Mouse (Mus musculus) heart, adult 8-10 months (tissue): ENCODE measurements at regions not wholly inside any gene's neighbourhood (a gene's known extent, or its start where the extent isn't known, plus 50 kb on each side); places are given as distances from the start of the nearest gene placed in this dataset.
A peak's percentile ranks its signal among the peaks of the same experiment; 100 is the strongest.

Source experiments
- DNase-seq: peaks from one replicate; pipeline ENCODE4 v3.0.0; 2022; ENCODE audit warnings: low spot score

DNA sequence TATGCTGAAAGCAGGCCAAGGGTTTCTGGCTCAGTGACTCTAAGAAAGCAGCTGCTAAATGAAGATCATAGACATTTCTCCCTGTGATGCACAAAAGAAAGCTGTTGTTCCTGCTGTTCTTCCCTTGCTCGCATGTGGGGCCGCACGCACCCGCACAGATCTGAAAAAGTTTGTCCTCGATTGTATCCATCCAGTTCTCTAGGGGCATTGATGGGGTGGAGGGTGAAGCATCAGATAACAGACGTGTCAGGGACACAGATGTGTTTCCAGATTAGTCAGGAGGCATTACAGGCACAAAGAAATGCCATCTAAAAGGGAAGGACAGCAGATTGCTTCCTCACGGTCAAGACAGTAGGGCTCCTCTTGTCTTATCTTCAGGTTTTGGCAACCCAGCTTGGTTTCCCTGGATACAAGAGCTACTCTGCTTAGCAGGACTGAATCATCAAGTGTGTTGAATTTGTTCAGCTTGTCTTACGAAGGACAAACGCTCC is 2001.3 kb downstream of the Pcdh9 start:
- DNase-seq = peak; percentile 6

DNA sequence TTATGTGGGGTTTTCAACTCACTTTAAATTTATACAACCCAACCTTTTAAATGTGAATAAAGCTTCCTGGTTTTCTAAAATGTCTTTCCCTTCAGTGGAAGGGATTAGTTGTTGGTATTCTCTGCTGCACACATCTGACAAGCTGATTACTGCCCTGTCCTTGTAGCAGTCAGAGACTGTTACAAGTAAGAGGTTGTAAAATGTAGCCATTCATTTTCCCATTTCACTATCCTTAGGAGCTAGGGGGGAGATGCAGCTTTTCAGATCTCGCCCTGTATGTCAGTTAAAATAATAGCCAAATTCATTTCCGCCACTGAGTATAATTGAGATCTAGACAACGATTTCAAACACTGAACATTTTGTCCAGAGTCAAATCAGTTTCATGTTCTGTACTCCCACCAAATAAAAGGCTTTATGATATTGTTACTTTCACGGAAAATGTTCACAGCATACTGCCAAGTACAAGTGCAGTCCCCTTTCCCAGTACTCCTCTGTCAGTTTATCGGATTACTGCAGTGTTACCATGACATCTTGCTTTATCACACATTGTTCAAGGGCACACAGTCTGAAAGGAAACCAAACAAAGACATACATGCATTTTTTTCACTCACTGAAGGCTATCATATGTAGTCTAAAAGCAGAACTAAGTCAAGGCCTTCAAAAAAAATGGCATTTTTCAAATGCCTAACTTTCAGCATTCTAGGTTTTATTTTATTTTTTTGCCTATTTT is 2024.4 kb downstream of the Pcdh9 start:
- no peak for DNase-seq

DNA sequence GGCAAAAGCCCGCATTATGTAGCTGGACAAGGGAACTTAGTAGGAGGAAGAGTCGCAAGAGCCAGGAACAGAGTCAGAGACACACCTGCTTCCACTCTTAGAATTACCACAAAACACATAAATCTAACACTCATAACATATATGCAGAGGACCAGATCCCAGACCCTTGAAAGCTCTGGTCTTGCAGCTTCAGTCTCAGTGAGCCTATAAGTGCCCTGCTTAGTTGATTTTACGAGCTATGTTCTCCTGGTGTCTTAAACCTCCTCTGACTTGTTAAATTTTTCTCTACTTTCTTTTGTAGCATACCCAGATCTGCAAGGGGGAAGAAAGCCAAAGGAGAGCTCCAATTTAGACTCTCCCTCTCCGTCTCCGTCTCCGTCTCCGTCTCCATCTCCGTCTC is 2038.2 kb downstream of the Pcdh9 start:
- DNase-seq = no peak
